Mouse (Mus musculus) brain, adult 2 months (tissue): ENCODE data around the gene Pfkfb4.

ENCODE experiments used
- DNase-seq: peaks from one replicate; pipeline ENCODE4 v3.0.0; 2011; ENCODE audit warnings: low read depth, low spot score

The Pfkfb4 gene

GRCm38 (mm10) chr9:109032435-109032834, 40.9 kb downstream of the Pfkfb4 start:
- DNase-seq = no peak

GRCm38 (mm10) chr9:109038086-109038895, 46.7 kb downstream of the Pfkfb4 start, which contains the start of gene Shisa5:
Gene Shisa5 (plus strand): TSS chr9:109038565.
- no peak for DNase-seq

- DNase-seq = no peak
These were observed 47.4 kb downstream of the Pfkfb4 start for GRCm38 (mm10) chr9:109038901-109039364.

- DNase-seq = no peak
These were observed 48.1 kb downstream of the Pfkfb4 start for GRCm38 (mm10) chr9:109039681-109040080.

GRCm38 (mm10) chr9:109040216-109040615, 48.6 kb downstream of the Pfkfb4 start:
- no peak for DNase-seq

- DNase-seq = no peak
These were observed 49.3 kb downstream of the Pfkfb4 start for GRCm38 (mm10) chr9:109040906-109041305.

GRCm38 (mm10) chr9:109041351-109041750, 49.8 kb downstream of the Pfkfb4 start:
- DNase-seq = no peak

GRCm38 (mm10) chr9:109046306-109046705, 54.7 kb downstream of the Pfkfb4 start:
- peak; percentile 60 for DNase-seq

- no peak for DNase-seq
These were observed 57.7 kb downstream of the Pfkfb4 start for GRCm38 (mm10) chr9:109049316-109049715.

GRCm38 (mm10) chr9:109049996-109050673, 58.6 kb downstream of the Pfkfb4 start:
- no peak for DNase-seq

- DNase-seq = no peak
These were observed 59.1 kb downstream of the Pfkfb4 start for GRCm38 (mm10) chr9:109050674-109050997.

GRCm38 (mm10) chr9:109051011-109051501, 59.5 kb downstream of the Pfkfb4 start:
- no peak for DNase-seq

GRCm38 (mm10) chr9:109051651-109052489, 60.3 kb downstream of the Pfkfb4 start:
- no peak for DNase-seq

GRCm38 (mm10) chr9:109052490-109053260, 61.1 kb downstream of the Pfkfb4 start:
- DNase-seq = no peak

GRCm38 (mm10) chr9:109053366-109053765, 61.8 kb downstream of the Pfkfb4 start:
- DNase-seq = no peak

GRCm38 (mm10) chr9:109053851-109054250, 62.3 kb downstream of the Pfkfb4 start:
- DNase-seq = no peak

- peak; percentile 95 for DNase-seq
These were observed 63.1 kb downstream of the Pfkfb4 start for GRCm38 (mm10) chr9:109054712-109055111.

- DNase-seq = peak; percentile 52
These were observed 63.9 kb downstream of the Pfkfb4 start for GRCm38 (mm10) chr9:109055271-109056030.

GRCm38 (mm10) chr9:109056081-109056690, 64.6 kb downstream of the Pfkfb4 start:
- no peak for DNase-seq

- no peak for DNase-seq
These were observed 65.3 kb downstream of the Pfkfb4 start for GRCm38 (mm10) chr9:109056916-109057315.
